Mouse (Mus musculus): ENCODE data around the gene Pou2f2.
A peak's percentile ranks its signal among the peaks of the same experiment; 100 is the strongest.

Pou2f2 gene

GRCm38 (mm10) chr7:25145896-25146295, 33.6 kb downstream of the Pou2f2 start:
- DNase-seq (ENCODE audit: low spot score in 2 of 2) = no peak

GRCm38 (mm10) chr7:25141761-25142160, 37.8 kb downstream of the Pou2f2 start:
- peak; percentile 53 to 78 for DNase-seq (ENCODE audit: low spot score in 2 of 2)

- no peak for DNase-seq (ENCODE audit: low spot score in 2 of 2)
Measured at GRCm38 (mm10) chr7:25137553-25137952, 42.0 kb downstream of the Pou2f2 start.

GRCm38 (mm10) chr7:25133092-25134049, 46.2 kb downstream of the Pou2f2 start:
- DNase-seq (ENCODE audit: low spot score in 2 of 2) = peak; percentile 82 to 94

GRCm38 (mm10) chr7:25132318-25132960, 47.1 kb downstream of the Pou2f2 start:
- peak; percentile 68 to 83 for DNase-seq (ENCODE audit: low spot score in 2 of 2)

GRCm38 (mm10) chr7:25131247-25131646, 48.3 kb downstream of the Pou2f2 start:
- no peak for DNase-seq (ENCODE audit: low spot score in 2 of 2)

GRCm38 (mm10) chr7:25130565-25130964, 49.0 kb downstream of the Pou2f2 start:
- no peak for DNase-seq (ENCODE audit: low spot score in 2 of 2)

- DNase-seq (ENCODE audit: low spot score in 2 of 2) = peak in 1 of 2 experiments; percentile 71
Measured at GRCm38 (mm10) chr7:25129390-25129979, 50.0 kb downstream of the Pou2f2 start.

- DNase-seq (ENCODE audit: low spot score in 2 of 2) = no peak
Measured at GRCm38 (mm10) chr7:25127971-25128370, 51.6 kb downstream of the Pou2f2 start.

GRCm38 (mm10) chr7:25125716-25126281, 53.7 kb downstream of the Pou2f2 start:
- no peak for DNase-seq (ENCODE audit: low spot score in 2 of 2)

- peak in 1 of 2 experiments; percentile 59 for DNase-seq (ENCODE audit: low spot score in 2 of 2)
Measured at GRCm38 (mm10) chr7:25121240-25121786, 58.2 kb downstream of the Pou2f2 start.

GRCm38 (mm10) chr7:25120061-25120834, 59.3 kb downstream of the Pou2f2 start:
- DNase-seq (ENCODE audit: low spot score in 2 of 2) = peak; percentile 72 to 79

GRCm38 (mm10) chr7:25112956-25113603, 66.4 kb downstream of the Pou2f2 start:
- no peak for DNase-seq (ENCODE audit: low spot score in 2 of 2)

- DNase-seq (ENCODE audit: low spot score in 2 of 2) = peak in 1 of 2 experiments; percentile 61
Measured at GRCm38 (mm10) chr7:25112178-25112955, 67.2 kb downstream of the Pou2f2 start.

- no peak for DNase-seq (ENCODE audit: low spot score in 2 of 2)
Measured at GRCm38 (mm10) chr7:25110336-25110735, 69.2 kb downstream of the Pou2f2 start.

- no peak for DNase-seq (ENCODE audit: low spot score in 2 of 2)
Measured at GRCm38 (mm10) chr7:25109355-25109754, 70.2 kb downstream of the Pou2f2 start.

- peak in 1 of 2 experiments; percentile 54 for DNase-seq (ENCODE audit: low spot score in 2 of 2)
Measured at GRCm38 (mm10) chr7:25106790-25107502, 72.6 kb downstream of the Pou2f2 start.

- DNase-seq (ENCODE audit: low spot score in 2 of 2) = peak; percentile 84 to 95
Measured at GRCm38 (mm10) chr7:25105411-25106160, 73.9 kb downstream of the Pou2f2 start.
